Mouse (Mus musculus): ENCODE data around the gene Pex11b. TPM values are rescaled to one million over a fixed set of nuclear protein-coding genes. Genes with fewer than 3 reads are reported as not detected.
"Not testable (repeated sequence)": the region's sequence is repeated elsewhere in the genome, so short reads cannot be mapped to it uniquely, and the experiment has no call there.

The Pex11b gene
- total RNA-seq, 2 experiments from 2014 or later, result 20.4 to 22.1 TPM

DNA sequence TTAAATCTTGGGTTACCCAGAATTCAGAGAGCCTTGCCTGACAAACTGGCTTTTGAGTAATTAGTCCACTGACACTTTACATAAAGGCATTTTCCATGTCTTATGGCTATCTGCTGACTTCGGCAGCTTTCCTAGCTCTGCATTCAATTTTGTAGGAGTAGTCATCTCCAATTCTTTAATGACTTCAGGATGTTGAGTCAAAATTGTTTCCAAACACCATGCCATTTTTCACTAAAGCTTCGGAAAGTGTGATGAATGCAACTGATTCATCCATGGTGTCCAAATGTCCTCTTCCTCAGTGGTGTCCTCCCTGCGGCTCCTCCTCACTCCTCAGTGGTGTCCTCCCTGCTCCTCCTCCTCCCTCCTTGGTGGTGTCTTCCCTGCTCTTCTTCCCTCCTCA lies 17.2 kb upstream of the Pex11b start:
- DNase-seq, result no peak

DNA sequence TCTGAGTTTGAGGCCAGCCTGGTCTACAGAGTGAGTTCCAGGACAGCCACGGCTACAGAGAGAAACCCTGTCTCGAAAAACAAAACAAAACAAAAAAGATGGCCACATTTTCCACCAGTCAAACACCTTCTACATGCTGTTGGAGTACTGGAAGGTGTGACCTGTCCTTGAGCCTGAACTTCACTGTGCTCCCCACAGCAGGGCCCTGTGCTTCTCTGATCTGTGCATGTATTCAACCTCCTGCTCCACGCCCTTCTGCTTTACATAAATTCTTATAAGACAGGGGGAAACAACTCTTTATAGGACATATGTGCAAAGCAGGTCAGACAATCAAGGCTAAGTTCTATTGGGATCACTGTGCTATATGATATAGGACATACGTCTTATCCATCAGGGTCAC lies 12.0 kb upstream of the Pex11b start:
- no peak for DNase-seq

DNA sequence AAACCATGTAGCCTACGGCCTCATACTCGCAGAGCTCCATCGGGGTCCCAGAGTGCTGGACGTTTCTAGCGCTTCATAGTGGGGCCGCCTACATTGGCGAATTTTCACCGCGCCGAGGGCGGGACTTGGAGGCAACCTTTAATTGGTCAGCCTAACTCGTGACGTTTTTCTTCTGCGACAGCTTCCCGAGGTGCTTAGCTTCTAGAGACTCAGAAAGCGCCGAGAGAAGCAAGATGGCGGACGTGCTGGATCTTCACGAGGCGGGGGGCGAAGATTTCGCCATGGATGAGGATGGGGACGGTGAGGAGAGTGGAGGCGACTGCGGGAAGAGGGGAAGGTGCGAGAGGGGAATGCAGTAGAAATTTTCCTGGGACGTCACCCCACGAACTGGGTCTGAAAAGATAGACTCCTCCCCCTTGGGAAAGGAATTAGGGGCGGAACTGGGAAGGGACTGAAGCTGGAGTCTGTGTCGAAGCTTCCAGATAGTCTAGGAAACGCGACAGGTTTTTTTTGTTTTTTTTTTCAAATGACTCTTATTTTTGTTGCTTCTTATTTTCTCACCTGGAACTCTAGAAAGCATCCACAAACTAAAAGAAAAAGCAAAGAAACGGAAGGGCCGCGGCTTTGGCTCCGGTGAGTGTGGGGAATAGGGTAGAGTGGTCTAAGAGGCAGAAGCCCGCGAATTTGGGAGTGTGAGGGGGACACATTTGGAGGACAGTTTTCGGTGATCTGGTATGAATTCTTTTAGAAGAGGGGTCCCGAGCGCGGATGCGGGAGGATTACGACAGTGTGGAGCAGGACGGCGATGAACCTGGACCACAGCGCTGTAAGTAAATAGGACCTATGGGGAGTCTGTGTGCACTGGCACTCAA lies 5.2 kb upstream of the Pex11b start, which contains the start of gene Rbm8a:
Gene Rbm8a, plus strand, starts transcription at position 205 of the 872 bp plus-strand sequence.
- DNase-seq, result peak; percentile 92

DNA sequence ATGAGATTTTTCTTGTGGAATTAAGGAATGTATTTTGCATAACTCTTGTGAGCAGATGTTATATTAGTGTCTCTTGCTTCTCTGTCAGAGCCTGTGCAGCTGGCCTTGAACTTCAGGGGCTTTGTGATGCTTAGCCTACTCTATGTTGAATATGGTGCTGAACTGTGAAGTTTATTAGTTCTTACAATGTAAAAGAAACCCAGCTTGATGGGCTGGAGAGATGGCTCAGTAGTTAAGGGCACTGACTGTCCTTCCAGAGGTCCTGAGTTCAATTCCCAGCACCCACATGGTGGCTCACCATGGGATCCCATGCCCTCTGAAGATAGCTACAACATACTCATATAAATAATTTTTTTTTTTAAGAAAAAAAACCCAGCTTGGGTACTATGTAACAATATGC lies 3.1 kb upstream of the Pex11b start:
- DNase-seq, result no peak

DNA sequence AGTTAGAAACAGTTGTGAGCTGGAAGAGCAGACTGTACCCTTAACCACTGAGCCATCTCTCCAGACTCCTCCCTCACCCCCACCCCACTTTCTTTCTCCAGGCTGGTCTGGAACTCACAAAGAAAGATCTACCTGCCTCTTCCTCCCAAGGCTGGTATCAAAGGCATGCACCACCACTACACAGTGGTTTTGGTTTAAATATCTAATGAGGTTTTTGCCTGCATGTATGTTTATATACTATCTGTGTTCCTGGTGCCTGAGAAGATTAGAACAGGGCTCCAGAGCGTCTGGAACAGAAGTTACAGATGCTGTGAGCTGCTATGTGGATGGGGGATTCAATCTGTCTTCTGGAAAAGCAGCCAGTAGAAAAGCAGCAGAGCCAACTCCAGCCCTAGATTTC lies 1.2 kb upstream of the Pex11b start:
- no peak for DNase-seq

DNA sequence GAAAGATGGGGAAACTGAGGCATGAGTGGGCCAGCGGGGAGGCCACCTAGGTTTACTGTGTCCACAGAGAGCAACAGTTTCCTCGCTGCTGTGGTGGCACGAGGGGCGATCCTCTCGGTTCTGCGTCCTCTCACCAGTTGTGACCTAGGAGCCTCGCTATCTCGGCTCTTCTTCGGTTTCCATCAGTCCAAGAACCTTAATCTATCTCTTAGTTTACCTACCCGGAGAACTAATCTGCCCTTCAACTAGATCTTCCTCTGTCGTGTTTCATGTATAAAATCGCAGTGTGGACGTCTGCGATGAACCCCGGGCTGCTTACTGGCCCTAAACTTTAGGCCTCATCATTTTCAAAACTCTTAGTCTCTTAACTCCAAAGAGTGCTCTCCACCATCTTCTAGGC lies 730 bp downstream of the Pex11b start:
- DNase-seq, result no peak

DNA sequence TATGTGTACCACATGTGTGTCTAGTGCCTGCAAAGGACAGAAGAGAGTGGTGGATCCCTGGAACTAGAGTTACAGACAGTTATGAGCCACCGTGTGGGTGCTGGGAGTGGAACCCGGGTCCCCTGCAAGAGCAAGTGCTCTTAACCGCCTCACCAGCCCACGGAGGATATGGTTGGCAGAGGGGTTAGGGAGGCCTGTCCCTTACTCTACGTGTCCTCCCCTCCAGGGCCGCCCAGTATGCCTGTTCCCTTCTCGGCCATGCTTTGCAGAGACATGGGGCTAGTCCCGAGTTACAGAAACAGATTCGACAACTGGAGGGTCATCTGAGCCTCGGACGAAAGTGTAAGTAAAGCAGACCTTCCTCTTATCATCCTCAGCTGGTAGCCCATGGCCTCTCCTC lies 1.3 kb downstream of the Pex11b start:
- no peak for DNase-seq

DNA sequence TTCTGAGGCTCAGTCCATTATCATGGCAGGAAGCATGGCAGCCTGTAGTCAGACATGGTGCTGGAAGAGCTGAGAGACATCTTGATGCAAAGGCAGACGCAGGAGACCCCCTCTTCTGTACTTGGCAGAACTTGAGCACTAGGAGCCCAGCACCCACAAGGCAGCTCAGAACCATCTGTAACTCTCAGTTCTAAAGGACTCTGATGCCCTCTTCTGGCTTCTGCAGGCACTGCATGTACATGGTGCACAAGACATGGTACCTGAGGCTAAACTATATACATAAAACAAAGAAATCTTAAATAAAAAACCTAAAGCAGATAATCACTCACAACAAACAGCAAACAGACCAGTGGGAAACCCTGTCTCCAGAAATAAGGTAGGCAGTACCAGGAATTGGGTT lies 4.0 kb downstream of the Pex11b start:
- DNase-seq, result no peak

DNA sequence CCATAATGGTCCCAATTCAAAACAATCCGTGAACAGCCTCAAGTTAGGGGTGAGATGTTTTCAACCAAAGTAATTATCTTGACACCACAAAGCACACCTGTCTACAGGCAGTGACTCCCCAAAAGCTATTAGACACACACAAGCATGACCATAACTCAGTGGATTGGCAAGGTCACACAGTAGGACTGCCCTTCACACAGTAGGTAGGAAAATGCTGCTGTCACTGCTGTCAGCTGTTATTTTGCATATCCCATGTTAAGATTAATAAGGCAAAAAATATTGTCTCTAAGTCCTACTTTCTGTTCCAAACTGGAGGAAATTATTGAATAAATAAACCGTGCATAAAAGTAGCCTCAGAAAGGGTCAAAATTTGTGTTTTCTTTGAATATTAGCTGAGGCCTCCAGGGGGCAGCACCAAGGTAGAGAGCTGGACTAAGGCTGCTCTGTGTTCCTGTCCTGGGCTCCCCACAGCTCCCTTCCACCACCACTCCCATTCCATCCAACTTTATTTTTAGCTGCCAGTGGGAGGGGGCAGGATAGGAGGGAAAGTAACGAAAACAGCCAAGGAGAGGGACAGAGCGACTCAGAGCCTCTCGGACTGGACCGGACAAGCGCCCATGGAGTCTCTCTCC lies 10.0 kb downstream of the Pex11b start, which contains the start of gene Itga10:
Gene Itga10, plus strand, starts transcription at position 567 of the 632 bp plus-strand sequence.
- peak; percentile 40 for DNase-seq

DNA sequence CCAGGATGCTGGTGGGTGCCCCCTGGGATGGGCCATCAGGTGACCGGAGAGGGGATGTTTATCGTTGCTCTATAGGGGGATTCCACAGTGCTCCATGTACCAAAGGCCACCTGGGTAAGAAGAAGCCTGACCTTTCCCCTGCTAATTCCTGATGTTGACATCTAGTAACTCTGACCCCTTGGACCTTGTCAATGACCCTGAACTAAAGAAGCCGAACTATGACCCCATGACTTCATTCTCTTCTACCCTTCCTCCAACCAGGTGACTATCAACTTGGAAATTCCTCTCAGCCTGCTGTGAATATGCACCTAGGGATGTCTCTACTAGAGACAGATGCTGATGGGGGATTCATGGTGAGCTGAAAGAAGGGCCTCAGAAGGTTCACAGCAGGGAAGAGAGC lies 12.2 kb downstream of the Pex11b start:
- DNase-seq, result no peak

DNA sequence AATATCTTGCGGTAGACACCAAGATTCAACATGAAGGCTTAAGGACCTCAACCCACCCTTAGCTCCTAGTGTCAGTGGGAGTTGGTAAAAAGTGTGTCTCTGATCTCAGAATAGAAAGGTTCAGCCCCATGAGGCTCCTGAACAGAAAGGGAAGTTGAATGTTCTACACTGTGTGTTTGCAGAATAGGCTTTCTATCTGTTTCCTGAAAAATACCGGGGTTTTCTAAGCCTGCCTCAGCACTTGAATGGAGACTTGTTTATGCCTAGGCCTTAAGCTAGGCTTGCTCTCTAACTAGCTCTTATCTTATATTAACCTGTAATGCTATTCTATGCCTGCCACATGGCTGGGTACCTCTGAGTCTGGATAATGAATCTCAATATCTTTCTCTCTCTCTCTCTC lies 25.7 kb downstream of the Pex11b start:
- DNase-seq, result no peak

DNA sequence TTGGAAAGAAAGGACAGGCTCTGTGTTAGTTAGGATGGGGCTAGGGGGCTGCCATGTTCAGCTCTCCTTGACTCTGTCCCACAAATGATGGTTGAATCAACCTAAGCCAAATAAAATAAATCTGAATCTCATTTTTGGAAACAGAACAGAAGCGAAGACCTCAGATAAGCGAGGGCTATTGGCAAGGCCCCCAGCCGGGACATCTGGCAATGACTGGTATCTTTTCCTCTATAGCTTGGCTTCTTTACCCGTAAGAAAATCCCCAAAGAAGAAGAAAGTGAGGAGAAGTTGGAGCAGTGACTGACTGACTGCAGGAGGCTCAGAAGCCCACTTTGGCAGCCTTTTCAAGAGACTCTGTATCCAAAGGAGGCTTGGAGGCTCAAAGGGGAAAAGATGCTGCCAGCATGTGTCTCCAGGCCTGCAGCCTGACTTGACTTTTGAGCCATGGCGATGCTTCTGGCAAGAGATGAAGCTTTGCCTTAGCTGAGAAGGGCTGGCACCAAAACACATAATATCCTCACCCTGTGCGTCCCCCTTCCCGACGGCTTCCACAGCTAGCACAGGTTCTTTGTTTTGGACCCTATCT lies 27.6 kb downstream of the Pex11b start:
- no peak for DNase-seq

DNA sequence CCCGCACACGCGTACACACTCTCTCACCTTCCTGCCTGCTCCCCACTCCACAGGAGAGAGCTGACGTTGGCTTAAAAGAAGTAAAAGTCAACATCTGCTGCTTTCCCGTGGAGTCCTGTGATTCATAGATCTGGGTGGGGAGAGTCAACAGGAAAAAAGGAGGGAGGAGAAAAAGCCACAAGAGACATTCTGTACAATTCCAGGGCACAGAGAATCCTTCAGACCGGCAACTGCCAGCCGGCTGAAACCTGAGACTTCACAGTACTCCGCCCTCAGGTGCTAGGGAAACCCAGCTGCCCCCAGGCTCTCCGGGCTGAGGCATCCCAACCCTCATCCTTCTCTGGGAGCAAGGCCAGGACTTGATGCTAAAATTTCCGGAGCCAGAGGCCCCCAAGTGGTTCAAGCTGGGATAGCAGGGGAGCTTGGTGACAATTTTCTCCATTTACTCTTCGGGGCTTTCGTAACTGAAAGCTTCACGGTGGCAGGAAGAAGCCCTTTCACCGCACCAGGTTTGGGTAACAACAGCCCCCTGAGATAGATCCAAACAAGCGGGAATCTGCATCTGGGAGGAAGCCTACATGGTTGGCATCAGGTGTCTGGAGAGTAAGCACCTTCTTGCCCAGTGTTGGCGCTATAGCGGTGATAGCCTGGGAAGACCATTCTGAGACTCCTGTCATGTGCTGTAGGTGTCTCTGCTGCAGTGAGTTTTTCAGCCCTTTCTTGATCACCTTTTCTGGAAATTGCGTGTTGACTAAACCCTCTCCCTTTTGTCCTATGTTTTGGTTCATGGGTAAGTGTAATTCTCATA lies 28.5 kb downstream of the Pex11b start:
- DNase-seq, result peak; percentile 75

DNA sequence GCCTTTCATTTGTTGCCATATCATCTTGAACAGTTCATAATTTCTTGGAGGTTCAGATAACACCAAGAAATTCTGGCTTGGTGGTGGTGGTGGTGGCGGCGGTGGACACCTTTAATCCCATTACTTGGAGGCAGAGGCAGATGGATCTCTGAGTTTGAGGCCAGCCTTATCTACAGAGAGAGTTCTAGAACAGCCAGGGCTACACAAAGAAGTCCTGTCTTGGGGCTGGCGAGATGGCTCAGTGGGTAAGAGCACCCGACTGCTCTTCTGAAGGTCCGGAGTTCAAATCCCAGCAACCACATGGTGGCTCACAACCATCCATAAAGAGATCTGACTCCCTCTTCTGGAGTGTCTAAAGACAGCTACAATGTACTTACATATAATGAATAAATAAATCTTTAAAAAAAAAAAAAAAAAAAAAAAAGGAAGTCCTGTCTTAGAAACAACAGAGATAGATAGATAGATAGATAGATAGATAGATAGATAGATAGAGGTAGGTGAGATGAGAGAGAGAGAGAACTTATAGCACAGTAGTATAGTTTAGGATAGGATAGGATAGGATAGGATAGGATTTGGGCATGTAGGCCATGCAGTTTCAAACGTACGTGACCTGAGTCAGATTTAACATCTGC lies 30.7 kb downstream of the Pex11b start:
- not testable (repeated sequence) for DNase-seq

DNA sequence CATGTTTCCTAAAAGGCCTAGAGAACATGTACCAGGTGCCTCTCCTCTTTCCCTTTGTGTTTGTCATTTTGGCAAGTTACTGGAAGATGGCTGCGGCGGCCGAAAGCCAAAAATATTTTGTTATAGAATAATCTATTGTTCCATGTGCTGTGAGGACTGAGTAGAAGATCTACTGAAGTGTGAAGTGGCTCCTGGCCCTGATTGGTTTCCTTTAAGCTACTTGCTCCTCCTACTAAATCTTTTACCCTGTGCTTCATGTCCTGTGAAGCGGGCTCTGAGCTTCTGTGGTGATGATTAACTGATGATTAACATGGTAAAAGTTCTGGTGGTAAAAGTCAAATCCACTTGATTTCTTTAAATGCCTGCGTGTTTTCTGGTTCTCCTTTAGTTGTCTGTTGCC lies 31.7 kb downstream of the Pex11b start:
- DNase-seq, result no peak

DNA sequence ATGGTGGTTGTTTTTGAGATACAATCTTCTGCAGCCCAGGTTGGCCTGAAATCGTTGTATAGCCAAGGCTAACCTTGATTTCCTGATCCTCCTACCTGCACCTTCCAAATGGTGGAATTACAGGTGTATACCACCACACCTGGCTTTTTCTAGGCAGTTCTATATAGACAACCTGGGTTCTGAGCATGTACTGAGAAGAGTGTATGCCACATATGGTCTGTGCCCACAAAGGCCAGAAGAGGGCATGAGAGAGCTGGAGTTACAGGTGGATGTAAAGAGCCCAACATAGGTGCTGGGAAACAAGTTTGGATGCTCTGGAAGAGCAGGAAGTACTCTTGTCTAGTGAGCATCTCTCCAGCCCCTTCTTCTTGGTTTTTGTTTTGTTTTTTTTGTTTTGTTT lies 32.1 kb downstream of the Pex11b start:
- no peak for DNase-seq

DNA sequence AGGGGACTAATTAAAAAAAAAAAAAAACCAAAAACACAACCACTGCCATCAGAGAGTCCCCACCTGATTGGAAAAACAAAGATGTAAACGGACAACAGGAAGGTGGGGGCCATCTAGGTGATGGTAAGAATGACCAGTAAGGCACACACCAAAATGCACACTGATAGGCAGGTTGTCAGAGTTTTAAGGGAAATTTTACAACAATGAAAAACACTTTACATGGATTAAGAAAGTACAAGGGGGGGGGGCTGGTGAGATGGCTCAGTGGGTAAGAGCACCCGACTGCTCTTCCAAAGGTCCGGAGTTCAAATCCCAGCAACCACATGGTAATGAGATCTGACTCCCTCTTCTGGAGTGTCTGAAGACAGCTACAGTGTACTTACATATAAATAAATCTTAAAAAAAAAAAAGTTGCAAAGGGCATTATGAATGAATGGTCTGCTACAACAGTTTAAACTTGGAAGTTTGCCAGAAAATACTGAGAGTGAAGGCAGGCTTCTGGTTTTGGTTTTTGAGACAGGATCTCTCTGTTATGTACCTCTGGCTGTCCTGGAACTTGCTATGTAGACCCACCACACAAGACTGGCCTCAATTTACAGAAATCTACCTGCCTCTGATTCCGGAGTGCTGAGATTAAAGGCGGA lies 33.4 kb downstream of the Pex11b start:
- DNase-seq, result no peak

DNA sequence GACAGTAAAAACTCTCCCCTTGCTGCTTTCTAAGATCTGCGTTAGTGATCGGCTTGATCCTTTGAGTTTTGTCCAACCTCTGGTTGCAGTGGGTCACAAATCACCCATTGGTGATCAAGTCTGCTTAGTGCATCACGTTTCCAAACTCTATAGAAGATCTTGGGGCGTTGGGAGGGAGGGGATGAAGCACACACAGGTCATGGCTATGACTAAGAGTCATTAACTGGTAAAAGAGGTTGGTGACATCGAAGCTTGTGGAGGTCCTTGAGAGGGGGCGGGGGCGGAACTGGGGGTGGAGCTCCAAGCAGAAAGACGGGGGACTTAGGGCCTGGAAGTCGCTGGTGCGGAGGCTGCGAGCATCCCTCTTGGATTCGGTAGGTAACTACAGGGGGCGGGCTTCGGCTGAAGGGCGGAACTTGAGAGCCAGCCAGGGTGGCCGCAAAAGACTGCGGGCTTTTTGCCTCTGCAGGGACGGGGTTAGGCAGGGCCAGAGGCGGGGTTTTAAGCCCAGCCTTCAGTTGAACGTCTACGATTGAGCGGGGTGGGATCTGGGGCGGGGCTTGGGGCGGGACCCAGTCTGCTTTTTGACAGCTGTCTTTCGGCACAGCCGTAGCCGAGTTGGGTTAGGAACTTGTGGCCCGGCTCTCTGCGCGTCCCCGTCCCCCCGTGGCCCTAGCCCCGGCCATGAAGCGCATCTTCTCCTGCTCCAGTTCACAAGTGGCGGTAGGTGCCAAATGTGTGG lies 34.7 kb downstream of the Pex11b start, which contains the start of gene Ankrd35:
Gene Ankrd35, plus strand, starts transcription at position 405 of the 742 bp plus-strand sequence.
- peak; percentile 83 for DNase-seq

DNA sequence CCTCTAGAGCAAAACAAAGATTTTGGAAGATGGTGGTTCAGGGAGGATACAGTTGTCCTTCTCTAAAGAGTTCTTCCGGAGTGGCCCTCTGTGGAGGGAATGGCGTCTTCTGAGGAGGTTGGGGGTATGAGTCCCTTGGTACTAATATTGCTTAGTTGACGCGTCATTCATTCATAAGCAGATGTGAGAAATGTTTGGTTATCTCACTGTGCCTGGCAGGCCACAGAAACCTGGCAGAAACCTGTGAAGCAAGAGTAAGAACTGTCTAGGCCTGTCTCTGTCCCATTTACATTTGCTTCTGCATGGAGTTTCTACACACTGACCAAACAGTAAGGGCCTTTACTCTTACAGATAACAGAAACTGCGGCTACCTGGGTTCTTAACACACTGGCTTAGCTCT lies 36.3 kb downstream of the Pex11b start:
- no peak for DNase-seq

DNA sequence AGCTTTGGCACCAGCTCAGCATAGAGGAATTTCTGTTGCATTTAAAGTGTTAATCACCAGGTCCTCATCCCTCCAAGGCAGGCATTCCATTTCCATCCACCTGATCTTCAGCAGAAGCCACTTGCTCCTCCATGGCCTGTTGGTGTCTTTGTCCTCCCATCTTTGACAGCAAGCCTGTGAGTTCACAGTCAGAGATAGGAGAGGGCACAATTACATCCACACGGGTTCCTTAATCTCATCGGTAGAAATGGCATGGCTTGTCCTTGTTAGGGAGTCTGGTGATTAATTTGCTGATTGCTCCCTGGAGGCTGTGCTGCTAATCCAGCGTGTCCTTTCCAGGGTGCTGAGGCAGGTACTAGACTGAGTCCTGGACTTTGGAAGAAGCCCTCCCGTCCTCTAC lies 38.3 kb downstream of the Pex11b start:
- DNase-seq, result no peak

DNA sequence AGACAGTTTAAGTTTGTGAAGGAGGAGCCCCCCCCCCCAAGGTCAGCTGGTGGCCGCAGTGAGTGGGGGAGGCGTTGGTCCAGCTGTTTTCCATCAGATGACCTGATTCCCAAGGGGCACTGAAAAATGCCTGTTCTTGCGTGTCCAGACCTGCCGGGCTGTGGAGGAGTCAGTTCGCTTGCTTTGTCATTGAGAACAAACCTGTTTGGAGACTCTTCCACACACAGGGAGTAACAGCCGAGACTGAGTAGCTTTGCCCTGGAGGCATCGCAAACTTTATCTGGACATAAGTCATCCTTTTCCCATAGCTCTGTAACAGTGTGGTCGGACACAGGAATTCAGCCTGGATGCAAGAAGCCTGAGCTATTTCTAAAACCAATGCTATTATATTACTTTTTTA lies 39.3 kb downstream of the Pex11b start:
- DNase-seq, result no peak
